Mouse (Mus musculus): ENCODE data around the gene Elf2.

GRCm38 (mm10) chr3:51233474-51233873 is 107.0 kb downstream of the Elf2 start:
- TF ChIP-seq CTCF (IDR thresholded peaks at IDR 0.05; ENCODE audit: low read depth, low read length), result no peak
- no peak for TF ChIP-seq TAL1 (conservative IDR thresholded peaks at IDR 0.05; ENCODE audit: low read depth, low read length)
- no peak for TF ChIP-seq GATA1 (IDR thresholded peaks at IDR 0.05; ENCODE audit: borderline replicate concordance, low read length)
- TF ChIP-seq POLR2AphosphoS5 (IDR thresholded peaks at IDR 0.05; ENCODE audit: insufficient replicate concordance, low read depth, low read length), result no peak
- no peak for TF ChIP-seq GATA2 (IDR thresholded peaks at IDR 0.05; ENCODE audit: borderline replicate concordance, low read depth, low read length)

Measured in G1E (cell line).